Mouse (Mus musculus): Measurements from ENCODE around the gene Enkur. TPM values are rescaled to one million over a fixed set of nuclear protein-coding genes. Genes with fewer than 3 reads are reported as not detected.

Gene Enkur
- total and polyA plus RNA-seq, 2 experiments from 2014 or later: 1.8 to 6.4 TPM

DNA sequence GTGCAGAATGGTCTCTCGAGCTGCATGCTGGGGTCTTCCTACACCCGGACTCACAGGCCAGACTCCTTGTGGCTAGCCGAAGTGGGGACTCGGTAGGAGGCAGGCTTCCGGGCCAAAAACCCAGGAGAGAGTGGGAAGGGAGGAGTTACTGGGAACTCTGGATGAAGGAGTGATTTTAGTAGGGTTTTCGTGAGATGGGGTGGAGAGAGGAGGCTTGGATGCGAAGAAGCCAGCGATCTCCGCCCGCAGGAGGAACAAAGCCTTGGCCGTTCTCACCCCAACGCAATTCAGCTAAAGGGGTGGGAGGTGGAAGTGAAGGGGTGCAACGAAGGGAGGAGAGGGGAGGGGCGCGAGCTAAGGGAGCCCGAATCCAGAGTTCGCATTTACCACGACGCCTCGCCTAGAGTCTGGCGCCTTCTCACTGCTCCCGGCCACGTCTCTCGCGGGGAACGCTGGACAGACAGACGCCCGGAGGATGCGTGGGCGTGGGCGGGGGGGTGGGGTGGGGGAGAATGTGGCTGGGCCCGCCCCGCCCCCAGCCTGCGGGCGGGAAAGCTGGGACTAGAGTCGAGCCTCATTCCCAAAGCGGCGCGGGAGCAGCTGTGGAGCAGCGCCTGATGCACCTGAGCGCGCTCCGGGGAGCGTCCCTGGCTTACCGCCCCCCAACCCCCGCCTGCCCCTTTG lies 63.5 kb downstream of the Enkur start:
- peak overlapping the region; percentile 98 for H3K4me2 ChIP-seq (ENCODE audit: low read depth, low read length)
- peak; percentile 1; the same call in 1 of the 2 replicates for TF ChIP-seq CTCF (IDR thresholded peaks at IDR 0.05; ENCODE audit: low read depth)
- H3K4me1 ChIP-seq (ENCODE audit: insufficient read depth, low read length): peaks cover 11% of the 10 kb centered on the region
- H3K27me3 ChIP-seq (ENCODE audit: insufficient read depth, low read length): no peaks in the 10 kb centered on the region
- peak; percentile 76 for DNase-seq (ENCODE audit: low spot score)
- H3K4me3 ChIP-seq (ENCODE audit: low read length): peak overlapping the region; percentile 58
- H3K9me3 ChIP-seq (ENCODE audit: low read length): no peaks in the 10 kb centered on the region
- peak overlapping the region; percentile 87 for H3K9ac ChIP-seq (replicated peaks; ENCODE audit: low read length)
- no peaks in the 10 kb centered on the region for H3K36me3 ChIP-seq (ENCODE audit: insufficient read depth, low read length)
- peak; percentile 86 for ATAC-seq
- H3K27ac ChIP-seq: peak overlapping the region; percentile 94
- under 1% methylated on average over 41 of the region's 46 CpGs for WGBS

DNA sequence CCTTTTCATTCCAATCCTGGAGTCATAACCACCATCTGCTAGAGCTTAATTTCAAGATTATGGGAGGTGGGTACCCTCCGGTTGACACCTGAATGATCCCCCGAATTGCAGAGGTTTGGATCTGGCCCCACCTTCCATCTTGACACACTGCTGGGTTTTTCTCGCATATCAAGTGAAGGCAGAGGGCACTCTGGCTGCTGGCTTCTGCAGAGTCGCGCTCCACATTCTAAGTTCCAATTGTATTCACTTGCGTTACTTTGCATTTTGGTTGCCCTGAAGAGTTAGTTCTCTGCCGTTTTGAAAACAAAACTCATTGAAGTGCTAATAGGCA lies 64.0 kb downstream of the Enkur start:
- H3K4me3 ChIP-seq (ENCODE audit: low read length): peak overlapping the region; percentile 58
- DNase-seq (ENCODE audit: low spot score) (peak; percentile 66), ATAC-seq (peak; percentile 27)
- H3K9me3 ChIP-seq (ENCODE audit: low read length): no peaks in the 10 kb centered on the region
- peak overlapping the region; percentile 94 for H3K27ac ChIP-seq
- H3K36me3 ChIP-seq (ENCODE audit: insufficient read depth, low read length): no peaks in the 10 kb centered on the region
- 4% methylated on average over 7 of the region's 7 CpGs for WGBS
- peak overlapping the region; percentile 98 for H3K4me2 ChIP-seq (ENCODE audit: low read depth, low read length)
- H3K9ac ChIP-seq (replicated peaks; ENCODE audit: low read length): peak overlapping the region; percentile 87
- H3K4me1 ChIP-seq (ENCODE audit: insufficient read depth, low read length): peaks cover 11% of the 10 kb centered on the region
- no peaks in the 10 kb centered on the region for H3K27me3 ChIP-seq (ENCODE audit: insufficient read depth, low read length)
- TF ChIP-seq CTCF (IDR thresholded peaks at IDR 0.05; ENCODE audit: low read depth): no peak

Other genes with a start within 250 kb of the Enkur start
- gene Arhgap21, start 236.5 kb downstream of the Enkur start, total RNA-seq (2014; rRNA removed): 65.8 and 76.4 TPM in 2 replicates
- gene Arhgap21, start 236.5 kb downstream of the Enkur start, polyA plus RNA-seq (2015; fragmentation: Nextera tagmentation; extraction: Ambion mirVana): 26.6 and 27.7 TPM in 2 replicates
- 11.2 and 16.2 TPM in 2 replicates for gene Thnsl1, start 359 bp upstream of the Enkur start, total RNA-seq (2014; rRNA removed)
- gene Thnsl1, start 359 bp upstream of the Enkur start, polyA plus RNA-seq (2015; fragmentation: Nextera tagmentation; extraction: Ambion mirVana): 15.6 and 17.5 TPM in 2 replicates
- gene Gpr158, start 162.2 kb upstream of the Enkur start, total RNA-seq (2014; rRNA removed): 19.1 and 22.0 TPM in 2 replicates
- 3.1 and 3.6 TPM in 2 replicates for gene Gpr158, start 162.2 kb upstream of the Enkur start, polyA plus RNA-seq (2015; fragmentation: Nextera tagmentation; extraction: Ambion mirVana)

Measured in hindbrain, postnatal 0 days (tissue).